Mouse (Mus musculus): ENCODE measurements around the gene H2-Q10.

DNA sequence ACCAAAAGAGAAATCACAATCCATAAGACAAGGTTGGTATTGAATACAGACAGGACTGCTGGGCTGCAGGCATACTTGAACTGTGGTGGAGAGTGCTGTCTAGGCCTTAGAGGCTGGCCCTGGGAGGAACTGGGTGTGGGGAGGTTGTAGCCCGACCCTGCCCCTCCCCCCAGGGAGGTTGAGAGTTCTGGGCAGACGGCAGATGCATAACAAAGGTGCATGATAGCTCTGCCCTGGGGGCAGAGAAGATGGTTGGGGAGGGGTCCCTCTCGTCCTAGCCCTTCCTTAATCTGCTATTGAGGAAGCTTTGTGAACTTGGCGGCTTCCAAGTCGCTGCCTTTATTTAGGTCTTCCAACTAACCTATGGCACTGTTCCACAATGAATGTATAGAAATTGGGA lies 34.0 kb downstream of the H2-Q10 start:
- TF ChIP-seq CTCF (conservative IDR thresholded peaks at IDR 0.05; ENCODE audit: insufficient read depth, insufficient read length, low read depth, low read length) (no peak), POLR2A (IDR thresholded peaks at IDR 0.05; ENCODE audit: low read depth, low read length) (no peak)

Measured in kidney, adult 2 months (tissue).